Comparison of ENCODE assay signal across 7 mouse cellular contexts in genomic region chr1:74397268-74397918, GRCm38 (mm10). TPM values are rescaled to one million over a fixed set of nuclear protein-coding genes. Genes with fewer than 3 reads are reported as not detected.
DNase-seq lines count a peak whose midpoint lies in the region; ATAC-seq and TF ChIP-seq lines count a peak whose summit lies in the region.

No protein-coding gene starts in this region.

- peak overlapping the region; percentile 93 for H3K27ac ChIP-seq in embryonic facial prominence, embryonic 13.5 days
- H3K27ac ChIP-seq in heart, adult 2 months = peak overlapping the region; percentile 95
- H3K27ac ChIP-seq in limb, embryonic 13.5 days = peak overlapping the region; percentile 90
- H3K27ac ChIP-seq in midbrain, embryonic 16.5 days (ENCODE audit: low read length) = peak overlapping the region; percentile 64; the same call in 1 of the 2 replicates

- peaks cover 24% of the 10 kb centered on the region for H3K4me1 ChIP-seq in embryonic facial prominence, embryonic 13.5 days
- H3K4me1 ChIP-seq in heart, adult 2 months (ENCODE audit: control insufficient read depth, insufficient read depth, low read length) = peaks cover 5% of the 10 kb centered on the region; the same call in 1 of the 2 replicates
- peaks cover 31% of the 10 kb centered on the region for H3K4me1 ChIP-seq in limb, embryonic 13.5 days
- peaks cover 11% of the 10 kb centered on the region for H3K4me1 ChIP-seq in midbrain, embryonic 16.5 days (ENCODE audit: control insufficient read depth, insufficient read depth, low read length)

- peak overlapping the region; percentile 66 for H3K9ac ChIP-seq in embryonic facial prominence, embryonic 13.5 days
- H3K9ac ChIP-seq in heart, adult 2 months (ENCODE audit: low read depth, low read length) = peak overlapping the region; percentile 58
- H3K9ac ChIP-seq in limb, embryonic 13.5 days = peak overlapping the region; percentile 70
- H3K9ac ChIP-seq in midbrain, embryonic 16.5 days (ENCODE audit: low read depth, low read length) = peak overlapping the region; percentile 60

- DNase-seq in adrenal gland, postnatal 25 days = peak; percentile 99
- peak; percentile 100 for DNase-seq in heart, adult 2 months
- peak; percentile 99 for DNase-seq in kidney, adult 8-10 months
- DNase-seq in spleen, postnatal 10 days (ENCODE audit: low spot score in 2 of 2) = peak; percentile 96 to 97

- peaks cover 23% of the 10 kb centered on the region for H3K36me3 ChIP-seq in embryonic facial prominence, embryonic 13.5 days
- no peaks in the 10 kb centered on the region for H3K36me3 ChIP-seq in heart, adult 2 months (ENCODE audit: control insufficient read depth, insufficient read depth, low read length)
- peaks cover 25% of the 10 kb centered on the region for H3K36me3 ChIP-seq in limb, embryonic 13.5 days
- H3K36me3 ChIP-seq in midbrain, embryonic 16.5 days (ENCODE audit: control insufficient read depth, insufficient read depth, low read length) = no peaks in the 10 kb centered on the region

- H3K4me2 ChIP-seq in embryonic facial prominence, embryonic 13.5 days = peak overlapping the region; percentile 80
- H3K4me2 ChIP-seq in limb, embryonic 13.5 days (replicated peaks) = peak overlapping the region; percentile 80
- H3K4me2 ChIP-seq in midbrain, embryonic 16.5 days (ENCODE audit: low read length) = peak overlapping the region; percentile 74

- TF ChIP-seq POLR2A in heart, adult 2 months (IDR thresholded peaks at IDR 0.05; ENCODE audit: insufficient read depth, low read depth, low read length) = peak; percentile 95

- TF ChIP-seq EP300 in heart, adult 2 months (IDR thresholded peaks at IDR 0.05; ENCODE audit: insufficient read depth, low read depth, low read length) = peak; percentile 85

- under 1% methylated on average over 40 of the region's 41 CpGs for WGBS in embryonic facial prominence, embryonic 13.5 days
- under 1% methylated on average over 41 of the region's 41 CpGs for WGBS in heart, adult 2 months
- under 1% methylated on average over 41 of the region's 41 CpGs for WGBS in limb, embryonic 13.5 days
- WGBS in midbrain, embryonic 16.5 days = under 1% methylated on average over 36 of the region's 41 CpGs

- no peaks in the 10 kb centered on the region for H3K9me3 ChIP-seq in embryonic facial prominence, embryonic 13.5 days
- no peaks in the 10 kb centered on the region for H3K9me3 ChIP-seq in limb, embryonic 13.5 days
- no peaks in the 10 kb centered on the region for H3K9me3 ChIP-seq in midbrain, embryonic 16.5 days (replicated peaks; ENCODE audit: control insufficient read depth, low read length, poor library complexity, severe bottlenecking)

- peaks cover 2% of the 10 kb centered on the region; the same call in 1 of the 2 replicates for H3K79me2 ChIP-seq in heart, adult 2 months (replicated peaks; ENCODE audit: control insufficient read depth, insufficient read depth, low read length)

- H3K4me3 ChIP-seq in embryonic facial prominence, embryonic 13.5 days = peak overlapping the region; percentile 46
- H3K4me3 ChIP-seq in heart, adult 2 months = peak overlapping the region; percentile 54
- peak overlapping the region; percentile 46 for H3K4me3 ChIP-seq in limb, embryonic 13.5 days
- peak overlapping the region; percentile 56 for H3K4me3 ChIP-seq in midbrain, embryonic 16.5 days (ENCODE audit: low read depth, low read length)

- peak; percentile 94; the same call in 1 of the 2 replicates for TF ChIP-seq CTCF in heart, adult 2 months (IDR thresholded peaks at IDR 0.05)

- peak; percentile 85 for ATAC-seq in embryonic facial prominence, embryonic 13.5 days (ENCODE audit: insufficient number of reproducible peaks, insufficient read depth, low FRiP score, low TSS enrichment, low read depth)
- ATAC-seq in limb, embryonic 13.5 days (ENCODE audit: low FRiP score, low read depth) = peak; percentile 91
- ATAC-seq in midbrain, embryonic 16.5 days = peak; percentile 84

- intact Hi-C loops in heart, adult 2 months (cut with DNase I) = loop anchor here (10.0 kb wide), 1 partner anchor 187 kb away; the partner anchor contains the start of genes Bcs1l and Zfp142

- no peaks in the 10 kb centered on the region for H3K27me3 ChIP-seq in embryonic facial prominence, embryonic 13.5 days
- H3K27me3 ChIP-seq in heart, adult 2 months (ENCODE audit: control insufficient read depth, insufficient read depth, low read length) = no peaks in the 10 kb centered on the region
- H3K27me3 ChIP-seq in limb, embryonic 13.5 days = no peaks in the 10 kb centered on the region
- H3K27me3 ChIP-seq in midbrain, embryonic 16.5 days (ENCODE audit: control insufficient read depth, insufficient read depth, low read depth, low read length) = no peaks in the 10 kb centered on the region

RNA-seq across cellular contexts. Expression of gene Ctdsp1, which starts 6.1 kb away (rescaled TPM):
- total RNA-seq in adrenal gland, postnatal 25 days (2021) = 168 and 179 TPM in 2 replicates
- 91.0 and 92.3 TPM in 2 replicates for polyA plus RNA-seq in embryonic facial prominence, embryonic 13.5 days (2015; fragmentation: Nextera tagmentation; extraction: Ambion mirVana)
- total RNA-seq in heart, adult 2 months (2021) = 100 to 1,000 TPM; 122 to 137 TPM
- 122 and 127 TPM in 2 replicates for polyA plus RNA-seq in heart, adult 2 months (2012; rRNA removed)
- 87.5 and 90.9 TPM in 2 replicates for polyA plus RNA-seq in limb, embryonic 13.5 days (2015; fragmentation: Nextera tagmentation; extraction: Ambion mirVana)
- polyA plus RNA-seq in midbrain, embryonic 16.5 days (2015; fragmentation: Nextera tagmentation; extraction: Ambion mirVana) = 12.5 and 13.7 TPM in 2 replicates

RNA-seq across cellular contexts. Expression of gene Vil1, which starts 11.8 kb away (rescaled TPM):
- total RNA-seq in adrenal gland, postnatal 25 days (2021) = 1.6 TPM in 2 replicates
- 0.20 and 2.0 TPM in 2 replicates for polyA plus RNA-seq in embryonic facial prominence, embryonic 13.5 days (2015; fragmentation: Nextera tagmentation; extraction: Ambion mirVana)
- total RNA-seq in heart, adult 2 months (2021) = under 1 TPM; 0.80 to 0.97 TPM
- polyA plus RNA-seq in heart, adult 2 months (2012; rRNA removed) = 0.27 and 0.29 TPM in 2 replicates
- 0.17 and 0.20 TPM in 2 replicates for polyA plus RNA-seq in limb, embryonic 13.5 days (2015; fragmentation: Nextera tagmentation; extraction: Ambion mirVana)
- 0.24 and 0.35 TPM in 2 replicates for polyA plus RNA-seq in midbrain, embryonic 16.5 days (2015; fragmentation: Nextera tagmentation; extraction: Ambion mirVana)

RNA-seq across cellular contexts. Expression of gene Slc11a1, which starts 22.4 kb away (rescaled TPM):
- total RNA-seq in adrenal gland, postnatal 25 days (2021) = 5.8 and 11.4 TPM in 2 replicates
- 1.8 and 2.8 TPM in 2 replicates for polyA plus RNA-seq in embryonic facial prominence, embryonic 13.5 days (2015; fragmentation: Nextera tagmentation; extraction: Ambion mirVana)
- 1 to 10 TPM; 5.2 to 5.8 TPM for total RNA-seq in heart, adult 2 months (2021)
- polyA plus RNA-seq in heart, adult 2 months (2012; rRNA removed) = 12.3 and 13.0 TPM in 2 replicates
- polyA plus RNA-seq in limb, embryonic 13.5 days (2015; fragmentation: Nextera tagmentation; extraction: Ambion mirVana) = 2.4 and 2.9 TPM in 2 replicates
- 1.2 and 2.4 TPM in 2 replicates for polyA plus RNA-seq in midbrain, embryonic 16.5 days (2015; fragmentation: Nextera tagmentation; extraction: Ambion mirVana)

RNA-seq across cellular contexts. Expression of gene Catip, which starts 35.5 kb away (rescaled TPM):
- 0.67 TPM in 2 replicates for total RNA-seq in adrenal gland, postnatal 25 days (2021)
- 0.63 and 0.77 TPM in 2 replicates for polyA plus RNA-seq in embryonic facial prominence, embryonic 13.5 days (2015; fragmentation: Nextera tagmentation; extraction: Ambion mirVana)
- total RNA-seq in heart, adult 2 months (2021) = under 1 TPM; 0.29 to 0.34 TPM
- 1.1 and 2.3 TPM in 2 replicates for polyA plus RNA-seq in heart, adult 2 months (2012; rRNA removed)
- polyA plus RNA-seq in limb, embryonic 13.5 days (2015; fragmentation: Nextera tagmentation; extraction: Ambion mirVana) = 1.2 and 1.5 TPM in 2 replicates
- 2.0 and 2.5 TPM in 2 replicates for polyA plus RNA-seq in midbrain, embryonic 16.5 days (2015; fragmentation: Nextera tagmentation; extraction: Ambion mirVana)

Comparison
In these comparisons a context has a peak if more than half of its experiments do, and no peak if none do; other contexts are left out.
1. Peak in every context shown above with its lines: DNase-seq, ATAC-seq, H3K4me3 ChIP-seq and H3K27ac ChIP-seq.